Mouse (Mus musculus) G1E (cell line): ENCODE data around the gene Rgl1.

Experiments used
- CTCF ChIP-seq: IDR thresholded peaks from 2 replicates; pipeline ENCODE4 v1.5.1; 2012; ENCODE audit warnings: low read depth, low read length, inconsistent platforms, mixed read lengths
- GATA1 ChIP-seq: IDR thresholded peaks from 2 replicates; pipeline ENCODE4 v1.6.1; 2012; ENCODE audit warnings: borderline replicate concordance, low read length, inconsistent platforms, mixed read lengths
- GATA2 ChIP-seq: IDR thresholded peaks from 2 replicates; pipeline ENCODE4 v1.6.1; 2012; ENCODE audit warnings: low read depth, low read length, inconsistent platforms, borderline replicate concordance
- POLR2AphosphoS5 ChIP-seq: IDR thresholded peaks from 2 replicates; pipeline ENCODE4 v1.6.1; 2012; ENCODE audit warnings: low read depth, low read length, inconsistent platforms; ENCODE audit not compliant: insufficient replicate concordance
- TAL1 ChIP-seq: conservative IDR thresholded peaks from 2 replicates; pipeline ENCODE4 v1.6.1; 2012; ENCODE audit warnings: low read depth, low read length, inconsistent platforms, mixed read lengths

GRCm38 (mm10) chr1:152591746-152592498, 174.2 kb downstream of the Rgl1 start:
- no peak for TF ChIP-seq CTCF
- TF ChIP-seq GATA1, result no peak
- no peak for TF ChIP-seq POLR2AphosphoS5
- no peak for TF ChIP-seq TAL1
- no peak for TF ChIP-seq GATA2
